Mouse (Mus musculus): ENCODE data around the gene Nck2. TPM values are rescaled to one million over a fixed set of nuclear protein-coding genes. Genes with fewer than 3 reads are reported as not detected.
A peak's percentile ranks its signal among the peaks of the same experiment; 100 is the strongest.

Gene Nck2
- polyA plus RNA-seq, 1 experiment from 2014 or later: 36.3 TPM

GRCm38 (mm10) chr1:43500121-43500520 lies 55.7 kb downstream of the Nck2 start:
- Histone ChIP-seq H3K9me3 (replicated peaks) (no peaks in the 10 kb centered on the region), H3K9ac (no peak overlapping the region), H3K4me1 (peaks cover 59% of the 10 kb centered on the region), H3K4me2 (no peak overlapping the region), H3K27ac (no peak overlapping the region), H3K36me3 (ENCODE audit: poor library complexity, severe bottlenecking) (no peaks in the 10 kb centered on the region), H3K4me3 (no peak overlapping the region), H3K27me3 (peaks cover 25% of the 10 kb centered on the region)
- 77% methylated on average over 5 of the region's 5 CpGs for WGBS
- ATAC-seq: no peak

DNA sequence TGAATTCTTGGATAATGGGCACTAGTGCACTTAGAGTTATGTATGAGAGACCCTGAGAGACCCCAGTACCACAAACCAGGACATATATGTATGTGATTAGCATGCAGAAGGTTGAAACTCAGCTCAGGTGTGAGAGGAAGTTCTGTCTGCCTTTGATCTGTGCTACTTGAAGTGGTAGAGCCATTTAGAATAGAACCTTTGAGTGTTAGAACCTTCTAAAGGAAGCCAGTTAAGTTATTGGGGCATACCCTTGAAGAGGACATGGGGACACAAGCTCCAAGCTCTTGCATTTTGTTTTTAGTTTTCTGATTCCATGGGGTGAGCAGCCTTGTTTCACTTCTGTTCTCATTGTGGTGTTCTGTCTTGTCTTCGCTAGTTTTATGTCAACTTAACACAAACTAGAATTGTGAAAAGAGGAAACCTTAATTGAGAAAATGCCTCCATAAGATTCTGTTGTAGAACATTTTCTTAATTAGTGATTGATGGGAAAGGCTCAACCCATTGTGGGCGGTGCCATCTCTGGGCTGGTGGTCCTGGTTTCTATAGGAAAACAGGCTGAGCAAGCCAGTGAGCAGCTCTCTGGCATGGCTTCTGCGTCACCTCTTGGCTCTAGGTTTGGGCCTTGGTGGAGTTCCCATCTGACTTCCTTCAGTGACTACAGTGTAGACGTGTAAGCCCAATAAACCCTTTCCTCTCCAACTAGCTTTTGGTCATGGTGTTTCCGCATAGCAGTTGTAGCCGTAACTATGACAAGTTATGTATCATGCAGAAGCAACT lies 57.0 kb downstream of the Nck2 start:
- Histone ChIP-seq H3K9ac (no peak overlapping the region), H3K9me3 (replicated peaks) (no peaks in the 10 kb centered on the region), H3K4me2 (no peak overlapping the region), H3K27ac (no peak overlapping the region), H3K27me3 (peaks cover 25% of the 10 kb centered on the region), H3K4me3 (no peak overlapping the region), H3K36me3 (ENCODE audit: poor library complexity, severe bottlenecking) (no peaks in the 10 kb centered on the region), H3K4me1 (peaks cover 55% of the 10 kb centered on the region)
- WGBS: 94% methylated on average over 6 of the region's 6 CpGs
- ATAC-seq: no peak

DNA sequence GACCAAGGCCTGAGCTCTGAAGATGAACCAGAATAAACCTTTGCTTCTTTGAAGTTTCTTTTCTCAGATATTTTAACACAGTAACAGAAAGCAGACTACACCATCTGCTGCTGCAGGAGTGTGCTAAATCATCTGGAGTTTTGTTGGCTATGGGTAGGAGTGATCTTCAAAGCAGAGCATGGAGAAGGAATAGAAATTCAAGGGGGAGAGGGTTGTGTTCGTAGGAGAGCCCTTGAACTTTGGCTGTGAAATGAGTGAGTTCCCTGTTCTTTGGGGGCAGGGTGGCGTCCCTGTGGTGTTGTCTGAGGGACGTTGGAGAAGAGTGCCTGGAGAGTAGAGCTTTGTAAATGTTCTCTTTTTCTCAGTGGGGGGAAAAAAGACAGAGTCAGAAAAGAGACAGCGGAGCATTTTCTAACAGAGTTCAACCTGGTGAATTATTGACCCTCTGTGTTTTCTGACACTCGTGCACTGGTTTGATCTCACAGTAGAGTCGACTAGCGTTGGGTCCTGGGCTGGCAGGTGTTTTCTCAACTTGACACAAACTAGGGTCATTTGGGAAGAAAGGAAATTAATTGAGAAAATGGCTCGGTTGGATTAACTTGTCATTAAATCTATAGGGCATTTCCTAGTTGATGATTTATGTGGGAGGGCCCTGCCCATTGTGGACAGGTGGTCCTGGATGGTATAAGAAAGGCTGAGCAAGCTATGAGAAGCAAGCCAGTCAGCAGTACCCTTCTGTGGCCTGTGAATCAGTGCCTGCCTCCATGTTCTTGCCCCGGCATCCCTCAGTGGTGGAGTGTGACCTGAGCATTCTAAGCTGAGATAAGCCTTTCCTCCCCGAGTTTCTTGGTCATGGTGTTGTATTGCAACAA lies 57.8 kb downstream of the Nck2 start:
- Histone ChIP-seq H3K36me3 (ENCODE audit: poor library complexity, severe bottlenecking) (no peaks in the 10 kb centered on the region), H3K9me3 (replicated peaks) (no peaks in the 10 kb centered on the region), H3K27me3 (peaks cover 25% of the 10 kb centered on the region), H3K4me1 (peaks cover 49% of the 10 kb centered on the region), H3K4me2 (no peak overlapping the region), H3K9ac (no peak overlapping the region), H3K4me3 (no peak overlapping the region), H3K27ac (no peak overlapping the region)
- 62% methylated on average over 10 of the region's 10 CpGs for WGBS
- no peak for ATAC-seq

DNA sequence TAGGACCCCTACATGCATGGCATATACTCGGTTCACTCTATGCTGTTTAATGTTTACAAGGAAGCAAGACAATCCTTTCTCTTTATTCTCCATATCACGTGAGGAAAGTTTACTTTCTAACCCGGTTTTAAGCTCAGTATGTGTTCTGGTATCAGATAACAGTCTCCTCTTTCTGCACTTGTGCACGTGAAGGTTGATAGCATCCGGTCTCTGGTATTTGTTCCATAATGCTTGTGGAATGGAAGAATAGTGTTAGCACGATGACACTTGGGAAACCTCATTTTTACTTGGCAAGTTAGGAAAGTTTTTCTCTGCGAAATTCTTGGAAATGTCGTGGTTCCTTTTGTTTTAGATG lies 58.4 kb downstream of the Nck2 start:
- Histone ChIP-seq H3K4me3 (no peak overlapping the region), H3K27ac (no peak overlapping the region), H3K36me3 (ENCODE audit: poor library complexity, severe bottlenecking) (no peaks in the 10 kb centered on the region), H3K9ac (no peak overlapping the region), H3K4me1 (peaks cover 43% of the 10 kb centered on the region), H3K4me2 (no peak overlapping the region), H3K27me3 (peaks cover 25% of the 10 kb centered on the region), H3K9me3 (replicated peaks) (no peaks in the 10 kb centered on the region)
- no peak for ATAC-seq
- WGBS: 76% methylated on average over 8 of the region's 8 CpGs

DNA sequence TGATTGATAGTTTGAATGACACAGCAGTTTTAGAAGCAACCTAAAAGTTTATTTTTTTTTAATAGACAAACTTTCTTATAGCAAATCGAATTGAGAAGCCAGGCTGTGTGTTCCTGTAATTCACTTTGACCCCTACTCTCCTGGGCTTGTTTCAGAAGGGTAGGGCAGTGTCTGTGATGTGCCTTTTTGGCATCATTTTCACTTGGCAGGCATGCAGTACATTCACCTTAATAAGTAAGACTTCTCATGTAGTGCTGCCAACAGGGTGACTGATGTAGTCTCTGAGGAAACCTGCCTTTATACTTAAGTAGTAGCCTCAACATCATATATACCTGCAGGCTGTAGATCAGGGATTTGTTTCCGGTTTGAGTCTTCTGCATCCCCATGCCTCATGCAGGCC lies 58.9 kb downstream of the Nck2 start:
- peaks cover 25% of the 10 kb centered on the region for H3K27me3 ChIP-seq
- H3K4me3 ChIP-seq: no peak overlapping the region
- 94% methylated on average over 2 of the region's 2 CpGs for whole genome bisulfite sequencing
- H3K4me2 ChIP-seq: no peak overlapping the region
- H3K36me3 ChIP-seq (ENCODE audit: poor library complexity, severe bottlenecking): no peaks in the 10 kb centered on the region
- no peak overlapping the region for H3K27ac ChIP-seq
- peaks cover 38% of the 10 kb centered on the region for H3K4me1 ChIP-seq
- ATAC-seq: no peak
- no peaks in the 10 kb centered on the region for H3K9me3 ChIP-seq (replicated peaks)
- no peak overlapping the region for H3K9ac ChIP-seq

DNA sequence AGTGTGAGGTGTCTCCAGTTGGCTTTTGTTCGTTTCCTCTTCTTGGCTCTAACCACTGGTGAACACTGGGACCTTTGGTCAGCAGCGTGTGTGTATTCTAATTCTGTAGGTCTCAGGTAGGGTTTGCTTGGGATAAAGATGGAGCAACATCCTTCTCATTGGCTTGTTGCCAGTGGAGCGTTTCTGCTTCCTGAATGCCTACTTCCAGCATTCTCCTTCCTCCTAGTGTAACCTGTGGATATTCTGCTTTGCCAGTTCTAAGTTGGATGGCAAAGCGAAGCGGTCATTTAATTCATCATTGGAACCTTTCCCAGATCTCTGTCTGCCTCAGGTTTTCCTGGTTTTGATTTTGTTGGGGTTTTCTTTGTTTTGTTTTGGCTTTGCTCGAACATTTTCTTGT lies 59.3 kb downstream of the Nck2 start:
- Histone ChIP-seq H3K27ac (no peak overlapping the region), H3K4me2 (no peak overlapping the region), H3K27me3 (peaks cover 25% of the 10 kb centered on the region), H3K4me1 (peaks cover 36% of the 10 kb centered on the region), H3K4me3 (no peak overlapping the region), H3K9ac (no peak overlapping the region), H3K9me3 (replicated peaks) (no peaks in the 10 kb centered on the region), H3K36me3 (ENCODE audit: poor library complexity, severe bottlenecking) (no peaks in the 10 kb centered on the region)
- no peak for ATAC-seq
- WGBS: 65% methylated on average over 6 of the region's 6 CpGs

DNA sequence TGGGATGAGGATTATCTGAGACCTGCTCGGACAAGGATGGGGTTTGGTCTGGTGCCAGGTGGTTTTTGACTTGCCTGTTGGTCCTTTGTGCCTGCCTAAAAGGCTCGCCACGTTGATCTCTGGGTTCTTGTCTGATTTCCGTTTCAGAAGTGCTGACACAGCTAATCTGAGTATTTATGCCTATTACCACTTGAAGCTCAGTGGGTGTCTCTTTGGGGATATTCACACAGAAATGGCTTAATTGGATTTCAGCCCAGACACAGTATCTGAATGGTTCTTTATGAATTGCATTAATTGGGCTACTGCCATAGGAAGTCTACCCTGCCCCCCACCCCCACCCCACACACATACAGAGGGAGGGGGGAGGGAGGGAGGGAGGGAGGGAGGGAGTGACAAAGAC lies 59.9 kb downstream of the Nck2 start:
- 5% methylated on average over 4 of the region's 4 CpGs for WGBS
- H3K9ac ChIP-seq: no peak overlapping the region
- peaks cover 5% of the 10 kb centered on the region; the same call in 1 of the 2 replicates for H3K36me3 ChIP-seq (ENCODE audit: poor library complexity, severe bottlenecking)
- H3K27ac ChIP-seq: no peak overlapping the region
- no peaks in the 10 kb centered on the region for H3K9me3 ChIP-seq (replicated peaks)
- peaks cover 32% of the 10 kb centered on the region for H3K4me1 ChIP-seq
- peaks cover 25% of the 10 kb centered on the region for H3K27me3 ChIP-seq
- H3K4me3 ChIP-seq: no peak overlapping the region
- ATAC-seq: peak; percentile 88
- H3K4me2 ChIP-seq: no peak overlapping the region

- Histone ChIP-seq H3K27me3 (peaks cover 12% of the 10 kb centered on the region; the same call in 1 of the 2 replicates), H3K4me1 (peaks cover 23% of the 10 kb centered on the region), H3K4me2 (no peak overlapping the region), H3K27ac (no peak overlapping the region), H3K4me3 (no peak overlapping the region), H3K36me3 (ENCODE audit: poor library complexity, severe bottlenecking) (peaks cover 20% of the 10 kb centered on the region), H3K9ac (no peak overlapping the region), H3K9me3 (replicated peaks) (no peaks in the 10 kb centered on the region)
- 89% methylated on average over 3 of the region's 3 CpGs for WGBS
- no peak for ATAC-seq
Observed at GRCm38 (mm10) chr1:43506638-43507037, 62.3 kb downstream of the Nck2 start.

GRCm38 (mm10) chr1:43507809-43508208 lies 63.4 kb downstream of the Nck2 start:
- H3K27ac ChIP-seq: no peak overlapping the region
- H3K4me1 ChIP-seq: peaks cover 21% of the 10 kb centered on the region
- H3K27me3 ChIP-seq: peaks cover under 1% of the 10 kb centered on the region; the same call in 1 of the 2 replicates
- no peak overlapping the region for H3K4me3 ChIP-seq
- no peak overlapping the region for H3K9ac ChIP-seq
- no peak overlapping the region for H3K4me2 ChIP-seq
- H3K9me3 ChIP-seq (replicated peaks): no peaks in the 10 kb centered on the region
- 100% methylated on average over 1 of the region's 1 CpGs for WGBS
- peaks cover 22% of the 10 kb centered on the region for H3K36me3 ChIP-seq (ENCODE audit: poor library complexity, severe bottlenecking)
- no peak for ATAC-seq

DNA sequence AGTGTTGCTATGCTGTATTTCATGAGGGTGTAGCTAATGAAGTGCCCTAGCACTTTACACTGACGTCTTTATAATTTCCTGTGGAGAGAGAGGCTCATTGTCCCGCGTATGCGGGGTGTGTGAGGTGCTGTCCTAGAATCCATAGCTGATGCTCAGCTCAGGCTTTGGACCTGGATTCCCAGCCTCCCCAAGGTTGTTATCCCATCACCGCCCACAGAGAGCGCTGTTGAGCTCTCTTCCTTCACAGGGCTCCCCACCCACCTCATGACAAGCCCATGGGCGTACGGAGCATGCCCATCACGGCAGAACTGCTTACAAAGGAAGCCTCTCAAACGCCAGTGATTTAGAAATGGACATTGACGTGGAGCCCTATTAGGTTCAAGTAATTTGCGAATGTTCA lies 66.9 kb downstream of the Nck2 start:
- H3K36me3 ChIP-seq (ENCODE audit: poor library complexity, severe bottlenecking): peaks cover 29% of the 10 kb centered on the region
- no peak overlapping the region for H3K27ac ChIP-seq
- no peak overlapping the region for H3K4me3 ChIP-seq
- 86% methylated on average over 12 of the region's 12 CpGs for WGBS
- H3K4me1 ChIP-seq: no peaks in the 10 kb centered on the region
- H3K27me3 ChIP-seq: no peaks in the 10 kb centered on the region
- ATAC-seq: no peak
- H3K9me3 ChIP-seq (replicated peaks): no peaks in the 10 kb centered on the region
- H3K9ac ChIP-seq: no peak overlapping the region
- no peak overlapping the region for H3K4me2 ChIP-seq

- ATAC-seq: no peak
Observed at GRCm38 (mm10) chr1:43511667-43512066, 67.3 kb downstream of the Nck2 start.

GRCm38 (mm10) chr1:43517405-43517804 lies 73.0 kb downstream of the Nck2 start:
- Histone ChIP-seq H3K9ac (no peak overlapping the region), H3K4me2 (no peak overlapping the region), H3K9me3 (replicated peaks) (no peaks in the 10 kb centered on the region), H3K27ac (no peak overlapping the region), H3K36me3 (ENCODE audit: poor library complexity, severe bottlenecking) (peaks cover 8% of the 10 kb centered on the region), H3K4me1 (no peaks in the 10 kb centered on the region), H3K4me3 (no peak overlapping the region), H3K27me3 (no peaks in the 10 kb centered on the region)
- WGBS: 91% methylated on average over 3 of the region's 3 CpGs
- no peak for ATAC-seq

More at GRCm38 (mm10) chr1:43511667-43512066, 67.3 kb downstream of the Nck2 start:
- Histone ChIP-seq H3K36me3 (ENCODE audit: poor library complexity, severe bottlenecking) (peaks cover 29% of the 10 kb centered on the region), H3K4me3 (no peak overlapping the region), H3K4me2 (no peak overlapping the region), H3K9me3 (replicated peaks) (no peaks in the 10 kb centered on the region), H3K4me1 (no peaks in the 10 kb centered on the region), H3K27me3 (no peaks in the 10 kb centered on the region), H3K9ac (no peak overlapping the region), H3K27ac (no peak overlapping the region)
- 87% methylated on average over 8 of the region's 8 CpGs for WGBS
